10 mouse cellular contexts compared by ENCODE assay signal in genomic region chr5:133619347-133619746, GRCm38 (mm10).
"Had no signal": no experiment of that assay in that cellular context is flagged by ENCODE, and none has a peak within 500 bp of the region (broad histone marks: within the 10 kb centered on the region; RNA-seq: fewer than 3 reads in every experiment).

No protein-coding gene starts in this region.

- ATAC-seq: inflammation-experienced regulatory T-cells, adult 6 months; intestine, postnatal 0 days; midbrain, embryonic 13.5 days had no signal

- H3K27me3 ChIP-seq: liver, embryonic 15.5 days; lung, embryonic 15.5 days; midbrain, embryonic 13.5 days had no signal

- H3K4me1 ChIP-seq: limb, embryonic 10.5 days; liver, embryonic 15.5 days; lung, embryonic 15.5 days had no signal

- H3K27ac ChIP-seq: layer of hippocampus, adult 2 months; limb, embryonic 10.5 days; liver, embryonic 15.5 days; lung, embryonic 15.5 days; midbrain, embryonic 13.5 days had no signal

- DNase-seq: kidney, postnatal 25 days; thymus, postnatal 36 days had no signal

- H3K4me2 ChIP-seq: liver, embryonic 11.5 days; liver, embryonic 15.5 days; lung, embryonic 15.5 days; midbrain, embryonic 13.5 days had no signal

- H3K36me3 ChIP-seq: limb, embryonic 10.5 days; liver, embryonic 15.5 days; lung, embryonic 15.5 days; midbrain, embryonic 13.5 days had no signal

- H3K9ac ChIP-seq: liver, embryonic 15.5 days; lung, embryonic 15.5 days; midbrain, embryonic 13.5 days had no signal

- H3K9me3 ChIP-seq: limb, embryonic 10.5 days; liver, embryonic 15.5 days; lung, embryonic 15.5 days; midbrain, embryonic 13.5 days had no signal

- H3K4me3 ChIP-seq: layer of hippocampus, adult 2 months; limb, embryonic 10.5 days; liver, embryonic 15.5 days; lung, embryonic 15.5 days; midbrain, embryonic 13.5 days had no signal
